Mouse (Mus musculus): ENCODE measurements at regions not wholly inside any gene's neighbourhood (a gene's known extent, or its start where the extent isn't known, plus 50 kb on each side); places are given as distances from the start of the nearest gene placed in this dataset.

GRCm38 (mm10) chr8:125367374-125367773, 202.2 kb downstream of the Sipa1l2 start:
- Histone ChIP-seq H3K9me3 (replicated peaks) (no peaks in the 10 kb centered on the region), H3K27me3 (replicated peaks) (peaks cover 3% of the 10 kb centered on the region; the same call in 1 of the 2 replicates), H3K36me3 (no peaks in the 10 kb centered on the region), H3K4me2 (no peak overlapping the region), H3K4me1 (no peaks in the 10 kb centered on the region), H3K9ac (no peak overlapping the region), H3K4me3 (no peak overlapping the region), H3K27ac (no peak overlapping the region)
- no peak for ATAC-seq
- 55% methylated on average over 4 of the region's 4 CpGs for WGBS (ENCODE audit: insufficient replicate concordance)

- no peak overlapping the region for H3K27ac ChIP-seq
- WGBS (ENCODE audit: insufficient replicate concordance) = 73% methylated on average over 5 of the region's 5 CpGs
Observed at GRCm38 (mm10) chr8:125365004-125365403, 204.6 kb downstream of the Sipa1l2 start.

GRCm38 (mm10) chr8:125359456-125359855, 210.2 kb downstream of the Sipa1l2 start:
- no peak for ATAC-seq
- 66% methylated on average over 2 of the region's 2 CpGs for WGBS (ENCODE audit: insufficient replicate concordance)
- H3K27ac ChIP-seq = no peak overlapping the region

More at GRCm38 (mm10) chr8:125365004-125365403, 204.6 kb downstream of the Sipa1l2 start:
- Histone ChIP-seq H3K36me3 (no peaks in the 10 kb centered on the region), H3K9ac (no peak overlapping the region), H3K9me3 (replicated peaks) (0 out of 2 replicates have a peak, but pooled peaks cover 2% of the 10 kb centered on the region), H3K4me1 (no peaks in the 10 kb centered on the region), H3K4me2 (no peak overlapping the region), H3K4me3 (no peak overlapping the region), H3K27me3 (replicated peaks) (peaks cover 3% of the 10 kb centered on the region; the same call in 1 of the 2 replicates)
- ATAC-seq = no peak

GRCm38 (mm10) chr8:125357759-125358158, 211.8 kb downstream of the Sipa1l2 start:
- no peaks in the 10 kb centered on the region for H3K36me3 ChIP-seq
- no peaks in the 10 kb centered on the region for H3K27me3 ChIP-seq (replicated peaks)
- H3K9me3 ChIP-seq (replicated peaks) = 0 out of 2 replicates have a peak, but pooled peaks cover 3% of the 10 kb centered on the region
- no peak overlapping the region for H3K4me3 ChIP-seq
- 73% methylated on average over 3 of the region's 3 CpGs for WGBS (ENCODE audit: insufficient replicate concordance)
- H3K4me1 ChIP-seq = no peaks in the 10 kb centered on the region
- no peak for ATAC-seq
- H3K4me2 ChIP-seq = no peak overlapping the region
- H3K9ac ChIP-seq = no peak overlapping the region
- no peak overlapping the region for H3K27ac ChIP-seq

More at GRCm38 (mm10) chr8:125359456-125359855, 210.2 kb downstream of the Sipa1l2 start:
- Histone ChIP-seq H3K4me2 (no peak overlapping the region), H3K27me3 (replicated peaks) (no peaks in the 10 kb centered on the region), H3K9me3 (replicated peaks) (0 out of 2 replicates have a peak, but pooled peaks cover 3% of the 10 kb centered on the region), H3K36me3 (no peaks in the 10 kb centered on the region), H3K4me3 (no peak overlapping the region), H3K9ac (no peak overlapping the region), H3K4me1 (no peaks in the 10 kb centered on the region)

- Histone ChIP-seq H3K36me3 (no peaks in the 10 kb centered on the region), H3K4me1 (peaks cover 7% of the 10 kb centered on the region; the same call in 1 of the 2 replicates), H3K27ac (no peak overlapping the region), H3K9me3 (replicated peaks) (0 out of 2 replicates have a peak, but pooled peaks cover 2% of the 10 kb centered on the region), H3K9ac (no peak overlapping the region), H3K27me3 (replicated peaks) (no peaks in the 10 kb centered on the region), H3K4me3 (no peak overlapping the region), H3K4me2 (no peak overlapping the region)
- ATAC-seq = no peak
- 65% methylated on average over 7 of the region's 7 CpGs for WGBS (ENCODE audit: insufficient replicate concordance)
Observed at GRCm38 (mm10) chr8:125355059-125355509, 214.5 kb downstream of the Sipa1l2 start.

DNA sequence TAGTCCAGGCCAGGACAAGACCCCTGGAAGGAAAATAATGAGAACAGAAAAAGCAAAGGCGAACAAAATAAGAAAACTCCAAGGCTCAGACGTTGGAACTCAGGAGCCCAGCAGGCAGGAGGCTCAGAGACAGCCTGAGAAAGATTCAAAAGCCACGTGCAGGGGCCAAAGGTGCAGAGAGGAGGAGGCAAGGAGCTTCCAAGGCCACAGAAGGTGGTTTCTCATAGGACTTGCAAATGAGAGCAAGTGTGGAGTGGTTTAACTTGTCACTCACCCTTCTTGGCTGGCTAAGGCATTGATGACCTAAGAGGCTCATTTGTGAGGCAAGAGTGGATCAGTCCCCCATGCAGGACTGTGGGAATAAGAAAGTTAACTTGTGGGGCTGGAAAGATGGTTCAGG, 217.3 kb downstream of the Sipa1l2 start:
- Histone ChIP-seq H3K4me1 (peaks cover 12% of the 10 kb centered on the region; the same call in 1 of the 2 replicates), H3K9ac (no peak overlapping the region), H3K27ac (no peak overlapping the region), H3K4me3 (no peak overlapping the region), H3K9me3 (replicated peaks) (no peaks in the 10 kb centered on the region), H3K36me3 (no peaks in the 10 kb centered on the region), H3K4me2 (no peak overlapping the region), H3K27me3 (replicated peaks) (peaks cover 3% of the 10 kb centered on the region; the same call in 1 of the 2 replicates)
- ATAC-seq = no peak
- WGBS (ENCODE audit: insufficient replicate concordance) = 41% methylated on average over 3 of the region's 3 CpGs

DNA sequence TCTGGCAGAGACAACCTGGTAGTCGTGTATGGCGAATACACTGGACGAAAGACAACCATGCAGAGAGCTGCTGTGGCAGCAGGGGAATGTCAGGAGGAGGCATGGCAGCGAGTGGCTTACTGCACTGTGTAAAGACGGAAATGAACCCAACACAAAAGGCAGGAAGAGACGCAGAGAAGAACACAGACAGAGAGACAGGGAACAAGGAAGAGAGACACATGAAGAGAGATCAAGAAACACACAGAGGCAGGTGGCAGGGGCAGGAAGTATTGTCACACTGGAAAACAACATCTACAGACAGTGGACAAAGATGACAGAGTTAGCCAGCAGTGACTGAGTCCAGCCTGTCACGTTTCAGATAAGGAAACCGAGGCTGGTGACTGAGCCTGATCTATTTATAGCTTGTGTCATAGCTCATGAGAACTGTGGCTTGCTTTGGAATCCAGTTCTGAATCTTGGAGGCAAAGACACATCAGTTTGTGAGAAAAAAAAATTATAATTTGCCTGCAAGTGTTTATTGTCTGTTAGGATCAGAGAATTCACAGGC, 218.0 kb downstream of the Sipa1l2 start:
- 28% methylated on average over 8 of the region's 8 CpGs for WGBS (ENCODE audit: insufficient replicate concordance)
- Histone ChIP-seq H3K4me1 (peaks cover 12% of the 10 kb centered on the region; the same call in 1 of the 2 replicates), H3K27ac (no peak overlapping the region), H3K4me2 (no peak overlapping the region), H3K36me3 (no peaks in the 10 kb centered on the region), H3K9me3 (replicated peaks) (no peaks in the 10 kb centered on the region), H3K4me3 (no peak overlapping the region), H3K27me3 (replicated peaks) (peaks cover 6% of the 10 kb centered on the region; the same call in 1 of the 2 replicates), H3K9ac (no peak overlapping the region)
- 0 out of 2 replicates have a peak, but pooled peaks have one; percentile 19 for ATAC-seq

DNA sequence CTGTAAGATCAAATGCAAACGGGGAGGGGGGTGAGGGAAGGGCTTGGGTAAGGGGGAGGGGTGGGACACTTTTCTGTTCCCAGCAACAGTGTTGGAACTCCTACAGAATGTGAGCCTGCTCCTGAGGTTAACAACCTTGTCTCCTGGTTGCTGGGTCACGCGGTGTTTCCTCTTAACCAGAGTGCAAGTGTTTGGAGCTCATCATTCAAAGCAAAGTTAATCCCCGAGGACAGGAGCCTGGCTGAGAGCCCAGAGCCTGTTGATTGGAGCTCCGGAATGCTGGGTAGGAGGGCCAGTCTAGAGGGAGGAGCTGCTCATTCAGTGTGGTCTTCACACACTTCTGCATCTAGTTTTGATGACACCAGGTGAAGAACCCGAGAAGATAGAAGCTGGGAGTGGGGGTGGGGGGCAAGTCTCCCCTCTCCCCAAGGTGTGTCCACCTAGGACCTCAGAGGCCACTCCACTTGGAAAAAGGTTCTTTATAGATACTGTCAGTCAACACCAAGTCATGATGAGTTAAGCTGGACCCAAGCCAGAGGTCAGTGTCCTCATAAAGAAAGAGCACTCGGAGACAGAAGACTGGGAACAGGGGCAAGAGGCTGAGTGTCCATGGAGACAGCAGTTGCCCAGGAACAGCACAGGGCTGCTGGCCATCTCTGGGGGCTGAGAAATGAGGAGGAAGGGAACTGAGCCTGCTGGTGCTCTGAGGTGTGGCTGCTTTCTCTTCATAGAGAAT, 220.2 kb downstream of the Sipa1l2 start:
- Histone ChIP-seq H3K36me3 (no peaks in the 10 kb centered on the region), H3K4me3 (no peak overlapping the region), H3K27ac (no peak overlapping the region), H3K9me3 (replicated peaks) (no peaks in the 10 kb centered on the region), H3K4me2 (no peak overlapping the region), H3K4me1 (peaks cover 12% of the 10 kb centered on the region; the same call in 1 of the 2 replicates), H3K9ac (no peak overlapping the region), H3K27me3 (replicated peaks) (peaks cover 6% of the 10 kb centered on the region; the same call in 1 of the 2 replicates)
- ATAC-seq = no peak
- 35% methylated on average over 7 of the region's 7 CpGs for WGBS (ENCODE audit: insufficient replicate concordance)

- Histone ChIP-seq H3K4me3 (no peak overlapping the region), H3K27me3 (replicated peaks) (peaks cover 6% of the 10 kb centered on the region; the same call in 1 of the 2 replicates), H3K9ac (no peak overlapping the region), H3K36me3 (no peaks in the 10 kb centered on the region), H3K9me3 (replicated peaks) (no peaks in the 10 kb centered on the region), H3K4me2 (no peak overlapping the region), H3K27ac (no peak overlapping the region), H3K4me1 (peaks cover 5% of the 10 kb centered on the region; the same call in 1 of the 2 replicates)
- no peak for ATAC-seq
- WGBS (ENCODE audit: insufficient replicate concordance) = 37% methylated on average over 8 of the region's 8 CpGs
Observed at GRCm38 (mm10) chr8:125346182-125346581, 223.4 kb downstream of the Sipa1l2 start.

- peaks cover 5% of the 10 kb centered on the region; the same call in 1 of the 2 replicates for H3K4me1 ChIP-seq
- H3K9ac ChIP-seq = no peak overlapping the region
- no peaks in the 10 kb centered on the region for H3K36me3 ChIP-seq
- WGBS (ENCODE audit: insufficient replicate concordance) = 58% methylated on average over 10 of the region's 10 CpGs
- H3K27me3 ChIP-seq (replicated peaks) = peaks cover 6% of the 10 kb centered on the region; the same call in 1 of the 2 replicates
- no peak overlapping the region for H3K27ac ChIP-seq
- ATAC-seq = no peak
- no peak overlapping the region for H3K4me2 ChIP-seq
- H3K9me3 ChIP-seq (replicated peaks) = no peaks in the 10 kb centered on the region
- no peak overlapping the region for H3K4me3 ChIP-seq
Observed at GRCm38 (mm10) chr8:125345571-125345970, 224.0 kb downstream of the Sipa1l2 start.

GRCm38 (mm10) chr8:125343867-125344266, 225.7 kb downstream of the Sipa1l2 start:
- no peak overlapping the region for H3K4me2 ChIP-seq

GRCm38 (mm10) chr8:125342521-125342920, 227.1 kb downstream of the Sipa1l2 start:
- no peak overlapping the region for H3K9ac ChIP-seq
- H3K27ac ChIP-seq = no peak overlapping the region
- ATAC-seq = no peak
- no peaks in the 10 kb centered on the region for H3K9me3 ChIP-seq (replicated peaks)
- H3K4me2 ChIP-seq = no peak overlapping the region
- H3K27me3 ChIP-seq (replicated peaks) = peaks cover 8% of the 10 kb centered on the region; the same call in 1 of the 2 replicates
- H3K36me3 ChIP-seq = no peaks in the 10 kb centered on the region
- WGBS (ENCODE audit: insufficient replicate concordance) = 60% methylated on average over 9 of the region's 9 CpGs
- H3K4me3 ChIP-seq = no peak overlapping the region
- peaks cover 4% of the 10 kb centered on the region; the same call in 1 of the 2 replicates for H3K4me1 ChIP-seq

More at GRCm38 (mm10) chr8:125343867-125344266, 225.7 kb downstream of the Sipa1l2 start:
- Histone ChIP-seq H3K4me1 (no peaks in the 10 kb centered on the region), H3K27me3 (replicated peaks) (peaks cover 8% of the 10 kb centered on the region; the same call in 1 of the 2 replicates), H3K9me3 (replicated peaks) (no peaks in the 10 kb centered on the region), H3K36me3 (no peaks in the 10 kb centered on the region), H3K27ac (no peak overlapping the region), H3K4me3 (no peak overlapping the region), H3K9ac (no peak overlapping the region)
- ATAC-seq = no peak
- WGBS (ENCODE audit: insufficient replicate concordance) = 44% methylated on average over 9 of the region's 9 CpGs

All from liver, embryonic 12.5 days (tissue).